Mouse (Mus musculus): Measurements from ENCODE around the gene Asb4.

DNA sequence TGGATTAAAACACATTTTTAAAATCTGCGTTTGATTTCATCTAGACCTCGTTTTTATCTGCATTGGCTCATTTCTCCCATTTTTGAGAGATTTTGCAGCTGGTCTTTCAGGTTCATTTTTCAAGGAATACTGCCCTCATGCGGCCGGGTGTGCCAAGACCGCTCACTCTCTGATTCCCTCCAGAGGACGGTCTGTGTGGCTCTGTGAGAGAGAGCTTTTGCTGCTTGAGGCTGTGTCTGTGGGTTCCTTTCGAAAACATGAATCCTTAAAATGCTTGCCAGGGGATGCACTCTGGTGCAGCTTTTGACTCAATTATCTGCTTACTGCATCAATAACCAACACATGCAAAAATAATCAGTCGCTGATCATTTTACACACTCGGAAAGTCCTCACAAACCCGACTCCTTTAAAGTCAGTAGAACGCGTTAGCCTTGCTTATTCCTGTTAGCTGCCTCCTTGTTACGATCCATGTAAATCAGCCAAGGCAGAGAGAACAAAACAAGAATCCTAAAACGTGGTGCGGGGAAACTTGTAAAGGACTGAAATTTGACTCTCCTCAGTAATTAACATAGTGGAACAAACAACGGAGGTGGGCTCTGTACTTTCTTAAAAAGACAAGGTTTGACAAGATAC lies 487 bp upstream of the Asb4 start:
- TF ChIP-seq POLR2A (IDR thresholded peaks at IDR 0.05; ENCODE audit: borderline replicate concordance, extremely low read depth, insufficient read depth, insufficient read length, poor library complexity, severe bottlenecking) (0 out of 2 replicates have a peak, but pooled peaks have one; percentile 22), CTCF (IDR thresholded peaks at IDR 0.05; ENCODE audit: borderline replicate concordance, extremely low read depth, insufficient read depth, insufficient read length) (peak; percentile 89)
